Mouse (Mus musculus) right cerebral cortex, postnatal 4 days (tissue): ENCODE measurements around the gene Slc2a2.
"Not testable (repeated sequence)": the region's sequence is repeated elsewhere in the genome, so short reads cannot be mapped to it uniquely, and the experiment has no call there.

Experiments
- DNase-seq: peaks from one replicate; pipeline ENCODE4 v3.0.0-alpha.2; 2022

The Slc2a2 gene

GRCm38 (mm10) chr3:28736981-28737380 is 39.3 kb downstream of the Slc2a2 start:
- DNase-seq: no peak

GRCm38 (mm10) chr3:28740353-28740752 is 42.6 kb downstream of the Slc2a2 start:
- no peak for DNase-seq

GRCm38 (mm10) chr3:28743251-28743650 is 45.5 kb downstream of the Slc2a2 start:
- peak; percentile 4 for DNase-seq

GRCm38 (mm10) chr3:28745835-28746483 is 48.3 kb downstream of the Slc2a2 start:
- DNase-seq: peak; percentile 69

- DNase-seq: no peak
These were observed 50.4 kb downstream of the Slc2a2 start for GRCm38 (mm10) chr3:28748151-28748550.

GRCm38 (mm10) chr3:28748956-28749355 is 51.3 kb downstream of the Slc2a2 start:
- DNase-seq: no peak

- no peak for DNase-seq
These were observed 57.8 kb downstream of the Slc2a2 start for GRCm38 (mm10) chr3:28755477-28755876.

- no peak for DNase-seq
These were observed 63.6 kb downstream of the Slc2a2 start for GRCm38 (mm10) chr3:28761225-28761789.

GRCm38 (mm10) chr3:28766935-28767334 is 69.2 kb downstream of the Slc2a2 start:
- DNase-seq: no peak

- DNase-seq: no peak
These were observed 70.5 kb downstream of the Slc2a2 start for GRCm38 (mm10) chr3:28768222-28768621.

GRCm38 (mm10) chr3:28772919-28773318 is 75.2 kb downstream of the Slc2a2 start:
- DNase-seq: not testable (repeated sequence)

GRCm38 (mm10) chr3:28775361-28775760 is 77.7 kb downstream of the Slc2a2 start:
- DNase-seq: no peak

GRCm38 (mm10) chr3:28775958-28776357 is 78.3 kb downstream of the Slc2a2 start:
- no peak for DNase-seq

- no peak for DNase-seq
These were observed 78.8 kb downstream of the Slc2a2 start for GRCm38 (mm10) chr3:28776491-28776890.

GRCm38 (mm10) chr3:28780511-28780910 is 82.8 kb downstream of the Slc2a2 start:
- no peak for DNase-seq
